20 mouse cellular contexts compared by ENCODE assay signal in genomic region chr17:94269756-94270155, GRCm38 (mm10).
DNase-seq lines count a peak whose midpoint lies in the region; ATAC-seq lines count a peak whose summit lies in the region.
"Had no signal": no experiment of that assay in that cellular context is flagged by ENCODE, and none has a peak within 500 bp of the region (broad histone marks: within the 10 kb centered on the region; RNA-seq: fewer than 3 reads in every experiment).

No protein-coding gene starts in this region.

- H3K9ac ChIP-seq in forebrain, embryonic 11.5 days (ENCODE audit: low read length), result no peak overlapping the region
- H3K9ac ChIP-seq in forebrain, embryonic 16.5 days (replicated peaks; ENCODE audit: low read depth, low read length), result no peak overlapping the region
- no peak overlapping the region for H3K9ac ChIP-seq in embryonic facial prominence, embryonic 11.5 days (replicated peaks; ENCODE audit: low read length)
- no peak overlapping the region for H3K9ac ChIP-seq in limb, embryonic 12.5 days (replicated peaks)
- no peak overlapping the region for H3K9ac ChIP-seq in neural tube, embryonic 15.5 days (replicated peaks)
- H3K9ac ChIP-seq: heart, embryonic 12.5 days; liver, embryonic 15.5 days had no signal

- no peak overlapping the region for H3K27ac ChIP-seq in forebrain, embryonic 11.5 days (ENCODE audit: low read depth, low read length)
- no peak overlapping the region for H3K27ac ChIP-seq in forebrain, embryonic 16.5 days (ENCODE audit: low read length)
- no peak overlapping the region for H3K27ac ChIP-seq in embryonic facial prominence, embryonic 11.5 days (replicated peaks; ENCODE audit: low read depth, low read length)
- H3K27ac ChIP-seq in limb, embryonic 12.5 days, result peak overlapping the region; percentile 31; the same call in 1 of the 2 replicates
- H3K27ac ChIP-seq in neural tube, embryonic 15.5 days (replicated peaks), result no peak overlapping the region
- H3K27ac ChIP-seq: liver, embryonic 15.5 days had no signal

- peak; percentile 48 for DNase-seq in forebrain, embryonic 11.5 days (ENCODE audit: low spot score)
- DNase-seq in ZHBTc4 (ENCODE audit: low read depth, low spot score), result peak; percentile 51
- peak; percentile 83 for DNase-seq in embryonic facial prominence, embryonic 11.5 days (ENCODE audit: low spot score)
- DNase-seq in layer of hippocampus, adult 8-10 months (ENCODE audit: low spot score in 2 of 2), result no peak
- DNase-seq in ovary, postnatal 36 days (ENCODE audit: low spot score), result no peak
- DNase-seq: adrenal gland, postnatal 36 days; cerebellum, adult 8-10 months; heart, postnatal 36 days; kidney, adult 8-10 months; kidney, postnatal 36 days; lung, postnatal 10 days; thymus, adult 18-20 months had no signal

- no peak overlapping the region for H3K4me3 ChIP-seq in forebrain, embryonic 11.5 days (ENCODE audit: low read depth, low read length)
- H3K4me3 ChIP-seq in forebrain, embryonic 16.5 days (replicated peaks; ENCODE audit: low read length), result no peak overlapping the region
- no peak overlapping the region for H3K4me3 ChIP-seq in embryonic facial prominence, embryonic 11.5 days (ENCODE audit: low read depth, low read length)
- no peak overlapping the region for H3K4me3 ChIP-seq in limb, embryonic 12.5 days (replicated peaks)
- no peak overlapping the region for H3K4me3 ChIP-seq in neural tube, embryonic 15.5 days (replicated peaks)
- H3K4me3 ChIP-seq: heart, embryonic 12.5 days; liver, embryonic 15.5 days; megakaryocyte, embryonic 14.5 days had no signal

- ATAC-seq in forebrain, embryonic 11.5 days (replicated peaks; ENCODE audit: low FRiP score), result no peak
- no peak for ATAC-seq in forebrain, embryonic 16.5 days
- peak; percentile 64 for ATAC-seq in embryonic facial prominence, embryonic 11.5 days (replicated peaks; ENCODE audit: insufficient number of reproducible peaks, low FRiP score, low TSS enrichment, low read depth)
- ATAC-seq in limb, embryonic 12.5 days (ENCODE audit: insufficient number of reproducible peaks, insufficient read depth, low FRiP score, low TSS enrichment, low read depth), result no peak; the same call in 1 of the 2 replicates
- ATAC-seq in neural tube, embryonic 15.5 days (ENCODE audit: low FRiP score), result no peak
- ATAC-seq: inflammation-experienced regulatory T-cells, adult 6 months had no signal

- H3K4me2 ChIP-seq in forebrain, embryonic 11.5 days (ENCODE audit: low read depth, low read length, severe bottlenecking), result no peak overlapping the region
- no peak overlapping the region for H3K4me2 ChIP-seq in forebrain, embryonic 16.5 days (ENCODE audit: low read length)
- H3K4me2 ChIP-seq in embryonic facial prominence, embryonic 11.5 days (ENCODE audit: low read depth, low read length), result no peak overlapping the region
- H3K4me2 ChIP-seq in limb, embryonic 12.5 days, result no peak overlapping the region
- H3K4me2 ChIP-seq in neural tube, embryonic 15.5 days, result no peak overlapping the region
- H3K4me2 ChIP-seq: heart, embryonic 12.5 days; liver, embryonic 15.5 days had no signal

- no peaks in the 10 kb centered on the region for H3K9me3 ChIP-seq in forebrain, embryonic 11.5 days (ENCODE audit: control insufficient read depth, low read length)
- H3K9me3 ChIP-seq in forebrain, embryonic 16.5 days (ENCODE audit: control insufficient read depth, low read length), result no peaks in the 10 kb centered on the region
- H3K9me3 ChIP-seq in embryonic facial prominence, embryonic 11.5 days (replicated peaks; ENCODE audit: control insufficient read depth, low read length), result no peaks in the 10 kb centered on the region
- no peaks in the 10 kb centered on the region for H3K9me3 ChIP-seq in limb, embryonic 12.5 days
- H3K9me3 ChIP-seq in neural tube, embryonic 15.5 days (replicated peaks), result no peaks in the 10 kb centered on the region
- H3K9me3 ChIP-seq: heart, embryonic 12.5 days; liver, embryonic 15.5 days had no signal

- H3K36me3 ChIP-seq in forebrain, embryonic 11.5 days (ENCODE audit: control insufficient read depth, insufficient read depth, low read length), result no peaks in the 10 kb centered on the region
- no peaks in the 10 kb centered on the region for H3K36me3 ChIP-seq in forebrain, embryonic 16.5 days (ENCODE audit: control insufficient read depth, insufficient read depth)
- H3K36me3 ChIP-seq in embryonic facial prominence, embryonic 11.5 days (replicated peaks; ENCODE audit: control insufficient read depth, insufficient read depth, low read depth, low read length), result no peaks in the 10 kb centered on the region
- no peaks in the 10 kb centered on the region for H3K36me3 ChIP-seq in limb, embryonic 12.5 days
- H3K36me3 ChIP-seq in neural tube, embryonic 15.5 days, result no peaks in the 10 kb centered on the region
- H3K36me3 ChIP-seq: heart, embryonic 12.5 days; liver, embryonic 15.5 days had no signal

- no peaks in the 10 kb centered on the region for H3K27me3 ChIP-seq in forebrain, embryonic 11.5 days (ENCODE audit: control insufficient read depth, insufficient read depth, low read length)
- no peaks in the 10 kb centered on the region for H3K27me3 ChIP-seq in forebrain, embryonic 16.5 days (replicated peaks; ENCODE audit: control insufficient read depth, insufficient read depth, low read length)
- no peaks in the 10 kb centered on the region for H3K27me3 ChIP-seq in embryonic facial prominence, embryonic 11.5 days (ENCODE audit: control insufficient read depth, insufficient read depth, low read length)
- no peaks in the 10 kb centered on the region for H3K27me3 ChIP-seq in limb, embryonic 12.5 days
- no peaks in the 10 kb centered on the region for H3K27me3 ChIP-seq in neural tube, embryonic 15.5 days (replicated peaks)
- H3K27me3 ChIP-seq: CH12.LX; heart, embryonic 12.5 days; liver, embryonic 15.5 days; megakaryocyte, embryonic 14.5 days had no signal

- no peaks in the 10 kb centered on the region for H3K4me1 ChIP-seq in forebrain, embryonic 11.5 days (replicated peaks; ENCODE audit: control insufficient read depth, insufficient read depth, low read length)
- H3K4me1 ChIP-seq in forebrain, embryonic 16.5 days (replicated peaks; ENCODE audit: control insufficient read depth, insufficient read depth, low read length), result no peaks in the 10 kb centered on the region
- H3K4me1 ChIP-seq in embryonic facial prominence, embryonic 11.5 days (ENCODE audit: control insufficient read depth, insufficient read depth, low read length), result no peaks in the 10 kb centered on the region
- peaks cover 6% of the 10 kb centered on the region for H3K4me1 ChIP-seq in limb, embryonic 12.5 days (replicated peaks)
- no peaks in the 10 kb centered on the region for H3K4me1 ChIP-seq in neural tube, embryonic 15.5 days
- H3K4me1 ChIP-seq: heart, embryonic 12.5 days; liver, embryonic 15.5 days; megakaryocyte, embryonic 14.5 days had no signal

Comparison
In these comparisons a context has a peak if more than half of its experiments do, and no peak if none do; other contexts are left out.
1. DNase-seq: peak in forebrain, embryonic 11.5 days (single experiment), ZHBTc4 (single experiment) and embryonic facial prominence, embryonic 11.5 days (single experiment); none in layer of hippocampus, adult 8-10 months (0 of 2) and ovary, postnatal 36 days (single experiment).